Mouse (Mus musculus) telencephalon, adult 2 months (tissue): Measurements from ENCODE around the gene Tkt.
"Not testable (repeated sequence)": the region's sequence is repeated elsewhere in the genome, so short reads cannot be mapped to it uniquely, and the experiment has no call there.

ENCODE experiments used
- DNase-seq: peaks from one replicate; pipeline ENCODE4 v3.0.0-alpha.2; 2011; ENCODE audit warnings: low read depth, low spot score

The Tkt gene

DNA sequence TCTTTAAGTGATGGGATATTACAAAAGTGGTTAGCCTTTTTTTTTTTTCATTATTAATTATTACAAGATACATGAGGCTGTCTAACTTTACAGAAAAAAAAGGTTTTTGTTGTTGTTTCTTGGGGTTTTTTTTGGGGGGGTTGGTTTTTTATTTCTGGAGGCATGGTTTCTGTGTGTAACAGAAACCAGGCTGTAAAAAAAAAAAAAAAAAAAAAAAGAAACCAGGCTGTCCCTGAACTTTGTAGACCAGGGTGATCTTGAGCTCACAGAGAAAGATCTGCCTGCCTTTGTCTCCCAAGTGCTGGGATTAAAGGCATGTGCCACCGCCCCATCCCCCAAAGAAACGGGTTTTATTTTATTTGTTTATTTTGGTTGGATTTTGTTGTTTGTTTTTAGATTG lies 3.8 kb downstream of the Tkt start:
- DNase-seq = no peak

DNA sequence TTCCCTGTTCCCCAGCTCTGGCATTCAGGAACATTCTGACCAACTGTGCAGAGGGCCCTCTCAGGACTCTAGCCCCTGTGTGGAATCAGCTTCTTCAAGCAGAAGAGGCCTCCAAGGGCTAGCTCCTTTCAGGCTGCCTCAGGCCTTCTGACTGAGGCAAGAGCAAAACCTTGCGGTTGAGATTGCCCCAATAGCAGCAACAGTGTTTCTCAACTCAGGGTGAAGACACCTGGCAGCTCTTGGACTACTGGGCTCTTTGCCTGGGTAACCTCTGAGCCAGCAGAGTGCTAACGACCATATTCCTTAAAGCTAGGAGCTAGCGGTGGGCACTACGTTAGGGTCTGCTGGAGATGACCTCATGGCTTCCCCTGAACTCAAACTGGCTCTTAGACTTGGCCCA lies 5.0 kb downstream of the Tkt start:
- no peak for DNase-seq

DNA sequence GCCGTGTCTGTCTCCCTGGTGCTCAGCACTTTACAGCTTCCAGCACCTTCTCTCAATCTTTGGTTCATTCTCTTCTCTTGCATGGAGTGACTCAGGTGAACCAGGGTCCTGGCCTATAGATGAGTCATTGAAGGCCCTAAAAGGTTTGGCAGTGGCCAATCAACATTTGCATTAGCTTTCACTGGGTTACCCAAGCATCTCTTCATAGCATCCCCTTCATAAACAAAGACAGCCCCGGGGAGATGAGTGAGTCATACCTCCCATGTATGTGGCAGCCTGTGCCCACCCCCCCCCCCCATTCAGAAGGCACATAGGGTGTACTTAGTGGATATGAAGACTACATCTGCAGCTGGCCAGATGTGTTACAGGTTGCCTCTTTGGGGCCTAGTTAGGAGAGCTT lies 8.5 kb downstream of the Tkt start:
- DNase-seq = no peak

DNA sequence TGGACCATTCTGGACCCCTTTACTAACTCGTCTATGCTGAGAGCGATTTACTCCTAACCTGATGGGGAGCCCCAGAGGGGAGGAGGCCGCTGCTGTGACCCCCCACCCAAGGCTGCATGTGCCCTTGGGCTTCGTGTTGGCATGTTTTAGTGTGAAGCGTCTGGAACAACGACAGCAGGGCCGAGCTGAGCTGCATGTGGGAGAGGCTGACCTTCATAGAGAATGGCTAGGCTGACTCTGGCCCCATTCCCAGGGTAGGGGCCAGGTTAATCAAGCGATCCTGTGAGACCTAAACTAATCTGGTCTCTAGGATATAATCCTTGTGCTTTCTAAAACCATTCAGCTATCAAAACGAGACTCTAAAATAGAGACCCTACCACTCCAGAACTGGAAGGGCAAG lies 9.6 kb downstream of the Tkt start:
- DNase-seq = no peak

DNA sequence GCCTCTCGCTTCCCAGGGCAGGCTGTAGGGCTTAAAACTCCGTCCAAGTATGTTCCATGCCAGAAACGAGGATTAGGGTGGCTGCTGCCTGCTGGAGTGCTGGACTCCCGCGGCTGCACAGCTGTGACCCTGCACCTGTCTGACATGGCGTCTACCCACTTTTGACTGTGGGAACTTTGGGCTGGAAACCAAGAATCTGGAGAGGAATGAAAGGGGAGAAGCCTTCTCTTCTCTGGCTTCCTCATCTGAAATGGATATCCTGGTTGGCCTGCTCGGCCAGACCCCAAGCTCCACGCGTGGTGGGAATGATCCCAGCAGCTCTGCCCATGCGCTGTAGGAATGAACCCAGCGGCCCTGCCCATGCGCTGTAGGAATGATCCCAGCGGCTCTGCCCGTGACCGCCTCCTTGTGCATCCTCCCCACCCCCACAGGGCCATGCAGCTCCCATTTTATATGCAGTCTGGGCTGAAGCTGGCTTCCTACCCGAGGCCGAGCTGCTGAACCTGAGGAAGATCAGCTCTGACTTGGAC lies 11.2 kb downstream of the Tkt start:
- no peak for DNase-seq

DNA sequence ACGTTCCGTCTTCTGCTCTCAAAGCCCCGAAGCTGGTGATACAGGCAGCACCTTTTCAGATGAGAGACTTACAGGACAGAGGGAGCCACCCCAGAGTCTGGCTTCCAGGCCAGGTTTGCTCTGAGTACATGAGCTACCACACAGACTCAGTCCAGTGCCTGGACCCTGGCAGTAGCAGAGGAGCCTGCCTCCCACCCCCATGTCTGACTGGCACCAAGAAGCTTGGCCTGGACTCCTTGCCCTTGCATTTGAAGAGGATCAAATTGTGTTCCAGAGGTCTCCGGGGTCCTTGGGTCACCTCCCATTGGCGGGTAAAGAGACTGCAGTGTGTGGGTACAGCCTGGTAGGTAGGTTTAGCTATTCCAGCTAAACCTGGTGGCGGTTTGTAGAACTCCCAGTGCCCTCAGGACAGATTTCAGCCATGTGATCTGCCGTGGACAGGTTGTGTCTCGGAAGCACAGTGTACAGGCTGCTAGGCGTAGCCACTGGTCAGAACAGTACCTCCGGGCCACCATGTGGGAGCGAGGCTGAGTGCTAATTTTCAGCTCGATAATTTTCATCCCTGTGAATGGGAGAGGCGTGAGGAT lies 12.7 kb downstream of the Tkt start:
- DNase-seq = no peak

DNA sequence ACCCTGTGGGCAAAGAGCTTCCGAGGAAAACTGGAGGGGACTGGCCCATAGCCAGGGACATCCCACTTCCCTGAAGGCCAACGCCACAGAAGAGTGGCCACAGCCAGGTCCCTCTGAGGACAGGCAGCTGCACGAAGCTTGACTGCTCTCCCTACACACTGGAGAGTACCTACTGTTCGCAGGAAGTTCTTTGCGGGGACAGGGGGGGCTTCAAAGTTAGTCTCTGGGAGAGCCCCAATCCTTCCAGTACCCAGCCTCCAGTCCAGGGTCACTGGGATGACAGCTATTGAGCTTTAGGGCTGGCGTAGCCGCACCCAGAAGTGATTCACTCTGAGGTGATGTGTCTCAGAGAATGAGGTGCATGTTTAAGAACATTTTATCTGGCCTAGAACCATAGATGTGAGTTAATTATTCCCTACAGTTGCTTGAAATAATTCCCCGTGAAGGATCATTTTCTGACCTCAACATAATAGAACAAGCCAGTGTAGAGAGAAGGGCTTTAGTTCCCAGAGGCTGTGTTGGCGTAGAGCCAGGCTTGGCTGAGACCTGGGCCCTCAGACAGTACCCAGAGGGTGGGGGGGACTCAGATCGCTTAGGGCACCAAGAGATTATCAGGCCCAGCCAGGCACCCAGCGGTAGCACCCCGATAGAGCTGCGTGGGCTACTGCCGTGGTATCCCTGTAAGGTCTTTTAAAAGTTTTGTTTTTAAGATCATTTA lies 13.5 kb downstream of the Tkt start:
- DNase-seq = no peak

DNA sequence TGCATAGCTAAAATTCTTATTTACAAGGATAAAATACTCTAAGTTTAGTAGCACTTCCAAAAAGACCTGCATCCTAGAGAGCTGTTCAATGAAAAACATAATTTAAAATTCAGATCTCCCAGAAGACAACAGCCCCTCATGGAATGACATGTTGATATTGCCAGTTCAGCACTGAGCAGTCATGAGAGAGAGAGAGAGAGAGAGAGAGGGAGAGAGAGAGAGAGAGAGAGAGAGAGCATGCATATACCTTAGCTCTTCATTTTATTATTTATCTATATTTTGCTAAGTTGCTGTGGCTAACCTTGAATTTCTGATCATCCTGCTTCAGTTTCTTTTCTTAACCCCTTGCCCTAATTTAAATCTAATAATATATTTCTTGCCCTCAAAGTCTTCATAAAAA lies 14.2 kb downstream of the Tkt start:
- DNase-seq = no peak

DNA sequence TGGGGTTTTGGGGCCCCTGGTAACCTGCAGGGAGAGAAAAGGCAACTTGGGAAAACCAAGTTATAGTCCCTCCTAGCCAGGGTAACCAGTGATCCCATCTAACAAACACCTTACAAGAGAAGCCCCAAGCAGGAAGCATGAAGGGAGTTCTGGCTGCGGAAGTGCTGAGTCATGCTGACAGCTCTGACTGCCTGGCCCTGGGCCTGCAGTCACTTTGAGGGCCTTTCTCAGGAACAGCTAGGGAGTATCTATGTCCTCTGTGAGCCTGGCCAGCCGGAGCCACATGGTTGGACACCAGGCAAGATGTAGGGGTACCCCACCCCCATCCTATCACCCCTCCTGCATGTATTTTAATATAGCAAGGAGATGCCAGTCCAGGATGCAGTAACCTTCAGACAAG lies 16.3 kb downstream of the Tkt start:
- peak; percentile 31 for DNase-seq

DNA sequence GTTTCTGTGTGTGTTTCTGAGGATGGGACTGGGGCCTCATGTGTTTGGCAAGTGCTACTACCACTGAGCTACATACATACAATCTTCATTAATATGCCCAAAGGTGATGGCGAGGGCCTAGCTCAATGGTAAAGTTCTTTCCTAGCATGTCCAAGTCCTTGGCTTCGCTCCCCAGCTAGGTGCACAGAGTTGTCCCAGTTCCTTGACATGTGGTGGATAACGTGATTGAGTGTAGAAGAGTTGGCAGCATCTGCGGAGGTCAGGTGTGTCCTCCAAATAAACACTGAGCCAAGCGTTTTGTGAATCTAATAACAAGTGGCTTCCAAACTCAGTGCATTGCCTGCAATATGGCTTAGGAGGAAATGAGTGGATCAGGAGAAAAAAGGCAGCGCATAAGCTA lies 18.2 kb downstream of the Tkt start:
- DNase-seq = no peak

DNA sequence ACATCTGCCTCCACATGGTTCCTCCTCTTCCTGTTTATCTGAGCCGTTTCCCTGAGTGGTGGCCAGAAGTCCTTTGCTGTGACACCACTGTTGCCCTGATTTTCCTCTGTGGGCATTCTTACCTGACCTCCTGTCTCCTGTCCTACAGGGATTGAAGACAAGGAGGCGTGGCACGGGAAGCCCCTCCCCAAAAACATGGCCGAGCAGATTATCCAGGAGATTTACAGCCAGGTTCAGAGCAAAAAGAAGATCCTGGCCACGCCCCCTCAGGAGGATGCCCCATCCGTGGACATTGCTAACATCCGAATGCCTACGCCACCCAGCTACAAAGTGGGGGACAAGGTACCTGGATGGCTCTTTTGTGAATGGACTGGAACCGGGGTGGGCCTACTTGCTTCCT lies 19.9 kb downstream of the Tkt start:
- no peak for DNase-seq

DNA sequence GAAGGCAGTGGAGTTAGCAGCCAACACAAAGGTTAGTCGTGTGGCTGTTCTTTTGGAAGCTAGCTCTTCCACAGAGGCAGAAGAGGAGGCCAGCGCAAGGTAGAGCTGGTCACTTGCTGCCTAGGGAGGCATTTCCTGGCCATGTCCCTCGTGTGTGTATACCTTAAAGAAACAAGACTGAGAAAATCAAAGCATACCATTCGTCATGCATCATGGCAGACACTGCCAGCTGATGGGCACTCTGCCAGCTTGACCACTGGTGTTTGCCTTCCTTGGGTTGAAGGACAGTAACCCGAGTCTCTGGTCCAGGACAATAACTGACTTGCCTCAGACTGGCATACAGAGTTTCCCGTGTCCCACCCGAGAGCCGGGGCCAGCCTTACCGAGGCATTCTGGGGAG lies 22.1 kb downstream of the Tkt start:
- no peak for DNase-seq

DNA sequence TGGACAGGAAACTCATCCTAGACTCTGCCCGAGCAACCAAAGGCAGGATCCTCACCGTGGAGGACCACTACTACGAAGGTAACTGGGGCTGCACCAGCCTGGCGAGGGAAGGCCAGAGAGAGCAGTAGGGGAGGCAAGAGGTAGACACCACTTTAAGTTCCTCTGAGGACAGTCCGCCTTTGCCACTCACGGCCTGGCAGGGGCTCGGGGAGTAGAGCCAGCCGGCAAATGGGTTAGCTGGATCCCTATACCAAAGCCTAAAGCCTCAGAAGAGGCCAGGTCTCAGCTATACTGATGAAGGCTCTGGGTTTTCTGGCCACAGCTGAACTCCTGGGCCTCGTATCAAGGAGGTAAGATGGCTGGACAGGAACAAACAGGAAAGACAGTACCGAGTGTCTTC lies 24.1 kb downstream of the Tkt start:
- DNase-seq = no peak

DNA sequence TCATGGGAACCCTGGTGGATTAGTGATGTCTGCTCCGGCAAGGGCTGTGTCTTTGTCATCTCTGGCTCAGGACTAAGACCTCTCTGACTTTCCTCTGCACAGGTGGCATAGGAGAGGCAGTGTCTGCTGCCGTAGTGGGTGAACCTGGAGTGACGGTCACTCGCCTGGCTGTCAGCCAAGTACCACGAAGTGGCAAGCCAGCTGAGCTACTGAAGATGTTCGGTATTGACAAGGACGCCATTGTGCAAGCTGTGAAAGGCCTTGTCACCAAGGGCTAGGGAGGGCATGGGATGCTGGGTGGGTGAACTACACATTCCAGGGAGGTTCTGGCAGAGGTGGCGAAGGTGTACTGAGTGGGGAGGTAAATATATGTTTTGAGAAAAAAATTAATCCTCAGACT lies 25.1 kb downstream of the Tkt start:
- DNase-seq = no peak

DNA sequence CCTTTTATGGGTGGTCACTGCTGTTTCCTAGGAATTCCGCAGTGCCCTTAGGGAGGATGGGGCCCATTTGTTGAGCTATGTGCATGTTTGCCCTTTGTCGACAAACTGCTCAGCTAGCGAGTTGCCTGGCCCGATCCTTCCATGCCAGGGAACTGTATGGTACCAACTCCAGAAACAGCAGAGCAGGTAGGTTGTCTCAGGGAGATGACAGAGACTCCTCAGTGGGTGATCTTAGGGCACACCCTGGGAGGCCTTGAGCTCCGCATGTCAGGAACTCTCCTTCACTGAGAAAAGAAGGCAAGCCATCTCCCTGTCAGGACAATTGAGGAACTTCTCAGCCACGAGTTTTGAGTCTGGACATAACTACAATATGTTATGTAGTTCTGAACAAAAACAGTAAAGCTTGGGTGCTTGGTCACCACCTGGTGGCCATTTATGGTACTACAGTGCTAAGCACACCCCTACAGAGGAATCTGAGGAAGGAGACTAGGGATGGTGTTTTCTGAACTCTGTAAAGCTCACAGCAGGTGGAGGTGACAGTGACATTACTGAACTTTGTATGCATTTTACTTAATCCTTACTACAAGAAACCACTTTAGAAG lies 25.9 kb downstream of the Tkt start:
- DNase-seq = no peak

DNA sequence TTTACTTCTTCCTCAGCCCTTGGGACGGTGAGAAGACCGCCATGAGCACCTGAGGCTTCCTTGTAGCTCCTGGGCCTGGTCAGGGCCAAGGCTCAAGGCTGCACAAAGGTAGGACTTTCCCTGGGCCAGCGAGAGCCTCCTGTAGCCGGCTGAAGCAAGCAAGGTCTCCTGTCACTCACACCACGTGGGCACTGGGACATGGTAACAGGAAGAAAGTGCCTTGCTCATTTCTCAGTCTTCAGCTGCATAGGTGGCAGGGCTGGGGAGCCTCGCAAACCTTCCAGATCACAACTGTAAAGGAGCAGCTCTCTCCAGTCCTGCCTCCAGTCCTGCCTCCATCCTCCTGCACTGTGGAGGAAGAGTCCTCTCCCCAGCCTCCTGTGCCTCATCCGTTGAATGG lies 27.6 kb downstream of the Tkt start:
- DNase-seq = no peak

DNA sequence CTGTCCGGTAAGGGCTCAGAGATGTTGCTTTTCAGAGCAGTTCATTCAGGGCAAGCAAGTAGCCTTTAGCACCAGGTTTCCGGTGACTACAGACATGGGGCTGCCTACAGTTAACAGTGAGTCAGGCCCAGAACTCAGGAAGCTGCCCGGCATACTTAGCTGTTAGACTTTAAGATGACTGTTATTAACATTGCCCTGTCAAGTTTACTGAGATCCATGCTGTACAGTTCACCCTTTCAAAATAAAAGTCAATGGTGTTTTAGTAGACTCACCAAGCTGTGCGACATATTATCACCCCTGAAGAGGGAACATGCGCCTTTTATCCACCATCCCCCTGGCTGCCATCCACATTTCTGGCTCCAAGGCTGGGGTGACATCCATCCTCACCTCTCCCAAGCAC lies 28.1 kb downstream of the Tkt start:
- DNase-seq = no peak

DNA sequence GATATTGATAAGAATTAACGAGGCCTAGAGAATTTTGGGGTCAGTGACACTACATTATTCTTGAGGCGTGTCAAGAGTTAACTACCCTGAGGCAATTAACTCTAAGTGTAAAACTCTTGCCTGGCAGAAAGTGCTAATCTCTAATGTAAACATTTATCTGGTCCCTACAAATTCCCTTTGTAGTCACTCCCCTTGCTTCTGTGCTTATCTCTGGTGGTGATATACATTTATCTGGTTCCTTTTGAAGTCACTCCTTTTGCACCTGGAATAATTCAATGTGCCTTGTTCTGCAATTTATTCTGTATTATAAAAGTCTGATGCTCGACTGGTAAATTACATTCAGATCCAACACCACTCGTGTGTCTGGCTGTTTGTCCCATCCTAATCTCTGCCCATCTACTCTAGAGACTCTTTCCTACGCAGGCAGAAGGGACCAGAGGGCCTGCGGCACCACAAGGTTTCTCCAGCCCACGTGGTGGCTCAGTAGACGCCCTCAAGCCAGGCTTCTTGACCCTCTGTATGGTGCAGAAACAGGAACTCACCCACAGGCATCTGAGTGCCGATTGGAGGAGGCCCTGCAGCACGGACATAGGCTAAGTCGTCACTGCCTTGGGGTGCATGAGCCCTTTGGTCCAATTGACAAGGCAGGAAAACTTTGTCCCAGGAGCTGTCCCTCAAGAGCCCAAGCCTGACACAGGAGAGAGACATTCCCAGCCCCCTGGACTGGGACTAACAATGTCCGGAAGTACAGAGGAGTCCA lies 29.3 kb downstream of the Tkt start:
- not testable (repeated sequence) for DNase-seq

DNA sequence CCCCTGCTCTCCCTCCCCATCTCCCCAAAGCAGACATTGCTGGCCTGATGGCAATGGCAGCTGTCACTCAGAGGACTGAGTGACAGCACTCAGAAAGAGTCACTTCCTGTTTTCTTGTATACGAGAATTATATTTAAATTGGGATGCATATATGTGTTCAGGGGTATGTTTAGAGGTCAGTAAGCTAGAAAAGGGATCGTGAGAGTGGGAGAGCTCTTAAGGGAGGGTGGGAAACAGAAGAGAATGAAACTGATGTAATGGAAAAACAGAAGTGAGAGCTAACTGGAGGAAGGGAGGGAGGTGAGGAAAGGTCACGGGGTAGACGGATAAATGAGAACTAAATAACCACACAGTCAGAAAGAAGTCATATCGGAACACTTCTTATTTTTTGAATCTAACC lies 31.0 kb downstream of the Tkt start:
- no peak for DNase-seq

DNA sequence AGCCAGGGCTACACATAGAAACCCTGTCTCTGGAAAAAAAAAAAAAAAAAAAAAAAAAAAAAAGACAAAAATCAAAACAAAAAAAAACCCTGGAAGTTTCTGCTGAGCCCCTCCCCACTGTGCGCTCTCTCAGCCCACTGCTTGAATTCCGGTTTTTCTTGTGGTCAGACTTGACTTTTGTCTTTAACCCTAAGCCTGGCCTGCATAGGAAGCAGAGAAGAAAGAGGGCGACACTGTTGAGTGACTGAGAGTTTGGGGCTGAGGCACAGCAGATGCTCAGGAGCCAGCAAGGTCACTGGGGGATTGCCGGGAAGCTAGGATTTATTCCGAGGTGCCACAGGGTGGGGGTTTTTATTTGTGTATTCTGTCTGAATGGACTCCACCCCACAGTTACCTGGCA lies 31.7 kb downstream of the Tkt start:
- DNase-seq = no peak

DNA sequence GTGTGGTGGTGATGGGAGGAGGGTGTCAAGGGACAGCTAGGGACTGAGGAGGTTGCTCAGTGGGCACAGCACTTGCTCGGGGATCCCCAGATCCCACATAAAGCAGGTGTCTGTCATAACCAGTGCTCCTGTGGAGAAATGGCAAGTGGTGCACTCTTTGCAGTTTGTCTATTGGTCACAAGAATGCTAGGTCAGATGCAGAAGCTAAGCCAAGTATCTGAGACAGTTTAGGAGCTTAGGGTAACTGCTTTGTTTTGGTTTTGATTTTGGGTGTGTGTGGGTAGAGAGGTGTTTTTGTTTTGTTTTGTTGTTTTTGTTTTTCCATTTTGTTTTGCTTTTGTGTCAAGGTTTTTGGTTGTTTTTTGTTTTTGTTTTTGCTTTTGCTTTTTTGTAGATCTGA lies 33.1 kb downstream of the Tkt start:
- DNase-seq = no peak

DNA sequence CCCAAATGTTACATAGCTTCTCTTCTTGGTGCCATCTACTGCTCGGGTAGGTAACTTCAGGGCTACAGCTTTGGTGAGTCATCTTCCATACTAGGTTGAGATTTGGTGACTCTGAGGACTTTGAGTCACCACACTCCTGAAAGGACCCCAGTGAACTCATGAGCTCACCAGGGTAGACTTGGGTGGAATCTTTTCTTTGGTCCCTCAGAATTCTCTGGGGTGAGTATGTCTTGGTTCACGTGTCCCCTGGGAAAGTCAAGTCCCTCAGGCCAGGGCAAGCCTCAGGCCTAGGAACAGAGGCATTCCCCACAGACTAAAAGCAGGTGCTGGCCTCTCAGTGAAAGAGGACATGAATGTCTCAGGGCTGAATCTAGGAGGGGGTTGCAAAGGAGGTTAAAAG lies 35.9 kb downstream of the Tkt start:
- DNase-seq = no peak
